Mouse (Mus musculus) megakaryocyte, embryonic 14.5 days (primary cell): ENCODE measurements around the gene Ofcc1.

Experiments used
- FLI1 ChIP-seq: IDR thresholded peaks from 2 replicates; pipeline ENCODE4 v1.6.1; 2012; ENCODE audit warnings: low read length, inconsistent platforms, mixed read lengths
- GATA1 ChIP-seq: IDR thresholded peaks from 3 replicates; pipeline ENCODE4 v1.6.1; 2012; ENCODE audit warnings: mixed read lengths, low read length, inconsistent platforms, borderline replicate concordance

DNA sequence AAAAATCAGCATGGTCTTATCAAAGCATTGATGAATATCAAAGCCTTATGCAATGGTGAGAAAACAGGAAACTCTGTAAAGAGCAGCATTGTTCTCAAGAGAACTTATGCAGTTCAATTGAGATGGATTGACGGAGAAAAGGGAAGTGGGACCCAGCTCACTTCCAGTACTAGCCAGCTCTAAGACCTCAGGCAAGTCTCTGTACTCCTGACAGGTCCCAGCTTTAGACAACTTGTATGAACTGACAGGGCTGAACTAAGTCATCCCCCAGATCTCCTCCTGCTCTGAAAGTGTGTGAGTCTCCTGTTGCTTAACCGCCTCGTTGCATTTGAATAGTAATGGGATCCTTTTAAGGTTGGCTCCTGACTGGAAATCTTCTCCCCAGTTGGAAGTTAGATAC lies 225.2 kb downstream of the Ofcc1 start:
- TF ChIP-seq GATA1 (no peak), FLI1 (no peak)
